Mouse (Mus musculus) heart, embryonic 15.5 days (tissue): ENCODE data around the gene Rgs6. TPM values are rescaled to one million over a fixed set of nuclear protein-coding genes. Genes with fewer than 3 reads are reported as not detected.

Source experiments
- ATAC-seq: fragments of 200-750 bp; cut with Nextera tagmentation; replicated peaks from 2 replicates; pipeline ENCODE4 v1.8.0; 2017; ENCODE audit warnings: low read depth, moderate TSS enrichment; ENCODE audit not compliant: insufficient number of reproducible peaks, insufficient read depth, low FRiP score
- H3K27ac ChIP-seq: fragments of 300-500 bp; sonication (generic); 2 replicates; pipeline ENCODE4 v1.5.1; 2015; ENCODE audit warnings: mild to moderate bottlenecking, inconsistent platforms
- H3K27me3 ChIP-seq: fragments of 300-500 bp; sonication (generic); 2 replicates; pipeline ENCODE4 v1.6.1; 2015; ENCODE audit warnings: inconsistent platforms
- H3K36me3 ChIP-seq: fragments of 300-500 bp; sonication (generic); 2 replicates; pipeline ENCODE4 v1.6.1; 2015; ENCODE audit warnings: mild to moderate bottlenecking, inconsistent platforms
- H3K4me1 ChIP-seq: fragments of 300-500 bp; sonication (generic); replicated peaks from 2 replicates; pipeline ENCODE4 v1.6.1; 2015; ENCODE audit warnings: inconsistent platforms
- H3K4me2 ChIP-seq: fragments of 300-500 bp; sonication (generic); 2 replicates; pipeline ENCODE4 v1.6.1; 2015; ENCODE audit warnings: inconsistent platforms, mild to moderate bottlenecking, moderate library complexity
- H3K4me3 ChIP-seq: fragments of 300-500 bp; sonication (generic); 2 replicates; pipeline ENCODE4 v1.5.1; 2015; ENCODE audit warnings: mild to moderate bottlenecking, inconsistent platforms
- H3K9ac ChIP-seq: fragments of 300-500 bp; sonication (generic); 2 replicates; pipeline ENCODE4 v1.6.1; 2015; ENCODE audit warnings: mild to moderate bottlenecking, inconsistent platforms
- H3K9me3 ChIP-seq: fragments of 300-500 bp; sonication (generic); replicated peaks from 2 replicates; pipeline ENCODE4 v1.6.1; 2016; ENCODE audit warnings: inconsistent platforms
- WGBS: fragments of 180-500 bp; shearing (Covaris S2); methylation state at CpG from one replicate; pipeline ENCODE4 v1.1.7; 2015; ENCODE audit warnings: mixed read lengths; 5-methylcytosine and 5-hydroxymethylcytosine counted together
- polyA plus RNA-seq: library from polyadenylated mRNA; unstranded; fragments of >200 nt; fragmentation: Nextera tagmentation; extraction: Ambion mirVana; gene quantifications from 2 replicates; pipeline ENCODE4 v1.2.1, GENCODE M21; 2015

Gene Rgs6
- polyA plus RNA-seq, 1 experiment from 2014 or later = 12.3 TPM

DNA sequence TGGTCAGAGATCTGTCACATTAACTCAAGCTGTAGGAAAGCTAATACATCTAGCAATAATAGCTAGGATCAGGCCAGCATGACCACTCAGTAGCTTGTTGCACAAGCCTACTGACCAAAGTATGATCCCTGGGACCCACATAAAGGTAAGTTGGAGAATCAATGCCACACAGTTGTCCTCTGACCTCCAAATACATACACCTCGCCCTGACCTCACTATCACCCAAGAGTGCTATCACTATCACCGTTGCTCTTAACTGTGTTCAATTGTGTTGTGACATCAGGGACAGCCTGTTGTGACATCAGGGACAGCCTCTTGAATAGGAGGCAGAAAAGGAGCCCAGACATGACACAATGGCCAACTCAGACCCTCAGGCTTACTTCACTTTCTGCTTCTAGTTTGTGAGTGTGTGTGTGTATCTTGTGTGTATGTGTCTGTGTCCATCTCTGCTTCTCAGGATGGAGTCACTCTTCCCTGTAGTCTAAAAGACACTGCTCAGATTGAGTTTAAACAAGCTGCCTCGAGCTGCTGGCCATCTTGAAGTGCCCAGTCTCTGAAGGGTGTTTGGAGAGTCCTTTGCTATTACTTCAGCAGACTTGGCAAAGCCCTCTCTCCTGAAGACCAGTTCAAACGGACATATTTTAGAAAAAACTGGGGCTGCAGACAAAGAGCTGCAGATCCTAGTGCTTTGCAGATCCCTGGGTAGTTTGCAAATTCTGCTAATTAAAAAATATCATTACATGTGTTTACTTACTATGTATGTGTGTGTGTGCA lies 426.0 kb downstream of the Rgs6 start:
- Histone ChIP-seq H3K27ac (no peak overlapping the region), H3K9me3 (0 out of 2 replicates have a peak, but pooled peaks cover 4% of the 10 kb centered on the region), H3K4me2 (no peak overlapping the region), H3K4me3 (no peak overlapping the region), H3K9ac (no peak overlapping the region), H3K4me1 (peaks cover 12% of the 10 kb centered on the region), H3K36me3 (no peaks in the 10 kb centered on the region), H3K27me3 (no peaks in the 10 kb centered on the region; the same call in 1 of the 2 replicates)
- 55% methylated on average over 4 of the region's 4 CpGs for WGBS
- no peak for ATAC-seq

DNA sequence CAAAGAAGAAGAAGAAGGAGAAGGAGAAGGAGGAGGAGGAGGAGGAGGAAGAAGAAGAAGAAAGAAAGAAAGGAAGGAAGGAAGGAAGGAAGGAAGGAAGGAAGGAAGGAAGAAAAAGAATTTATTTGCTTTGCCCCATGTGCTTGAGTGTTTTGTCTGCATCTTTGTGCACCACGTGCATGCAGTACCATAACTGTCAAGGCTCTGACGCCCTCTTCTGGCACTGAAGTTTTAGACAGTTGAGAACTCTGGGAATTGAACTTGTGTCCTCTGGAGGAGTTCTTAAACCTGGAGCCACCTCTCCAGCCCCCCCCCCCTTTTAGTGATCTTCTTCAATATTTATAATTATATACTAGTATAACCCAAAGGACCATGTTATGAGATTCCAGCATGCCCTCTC lies 426.8 kb downstream of the Rgs6 start:
- Histone ChIP-seq H3K4me2 (no peak overlapping the region), H3K9ac (no peak overlapping the region), H3K27me3 (no peaks in the 10 kb centered on the region; the same call in 1 of the 2 replicates), H3K4me3 (no peak overlapping the region), H3K27ac (no peak overlapping the region), H3K36me3 (no peaks in the 10 kb centered on the region), H3K4me1 (peaks cover 12% of the 10 kb centered on the region), H3K9me3 (0 out of 2 replicates have a peak, but pooled peaks cover 4% of the 10 kb centered on the region)
- ATAC-seq = no peak
- WGBS = 42% methylated on average over 2 of the region's 2 CpGs

DNA sequence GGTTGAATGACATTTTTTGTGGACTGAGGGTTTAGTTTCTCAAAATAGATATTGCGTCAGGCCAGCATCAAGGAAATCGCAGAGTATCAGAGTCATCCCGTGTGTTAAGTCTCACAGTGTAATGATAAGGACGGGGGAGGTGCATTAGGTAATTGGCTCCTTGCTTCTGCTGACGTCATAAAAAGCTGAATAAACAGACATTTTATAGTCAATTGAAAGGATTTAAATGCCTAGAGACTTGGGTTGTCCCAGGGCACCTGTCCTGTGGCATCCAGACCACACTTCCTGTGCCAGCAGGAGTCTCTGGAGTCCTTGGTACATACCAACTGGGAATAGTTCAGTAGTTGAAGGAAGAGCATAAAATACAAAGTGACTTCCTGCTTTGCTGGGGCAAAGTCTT lies 427.3 kb downstream of the Rgs6 start:
- WGBS = 28% methylated on average over 5 of the region's 5 CpGs
- no peak overlapping the region for H3K27ac ChIP-seq
- H3K9me3 ChIP-seq = 0 out of 2 replicates have a peak, but pooled peaks cover 4% of the 10 kb centered on the region
- H3K36me3 ChIP-seq = no peaks in the 10 kb centered on the region
- no peak overlapping the region for H3K4me3 ChIP-seq
- H3K9ac ChIP-seq = no peak overlapping the region
- ATAC-seq = no peak
- no peaks in the 10 kb centered on the region; the same call in 1 of the 2 replicates for H3K27me3 ChIP-seq
- H3K4me2 ChIP-seq = no peak overlapping the region
- peaks cover 12% of the 10 kb centered on the region for H3K4me1 ChIP-seq

DNA sequence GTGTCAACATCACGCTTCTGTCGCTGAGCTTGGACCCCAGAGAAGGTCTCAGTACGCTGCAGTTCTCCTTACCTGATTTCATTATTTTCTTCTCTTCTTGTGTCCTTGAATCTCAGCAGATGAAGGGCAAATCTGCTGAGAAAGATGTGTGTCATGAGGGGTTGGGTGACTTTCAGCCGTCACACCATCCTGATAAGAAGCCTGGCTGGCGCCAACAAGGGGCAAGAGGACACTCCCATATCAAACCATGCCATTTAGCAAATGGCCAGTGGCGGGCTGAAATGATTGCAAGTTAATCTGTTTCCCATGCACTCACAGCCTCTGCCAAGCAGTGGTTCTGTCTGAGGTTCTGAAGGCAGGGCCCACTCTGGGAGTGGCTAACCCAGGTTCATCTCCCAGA lies 428.4 kb downstream of the Rgs6 start:
- H3K4me3 ChIP-seq = no peak overlapping the region
- H3K36me3 ChIP-seq = no peaks in the 10 kb centered on the region
- no peak for ATAC-seq
- no peak overlapping the region for H3K9ac ChIP-seq
- H3K9me3 ChIP-seq = 0 out of 2 replicates have a peak, but pooled peaks cover 3% of the 10 kb centered on the region
- no peaks in the 10 kb centered on the region; the same call in 1 of the 2 replicates for H3K27me3 ChIP-seq
- H3K27ac ChIP-seq = no peak overlapping the region
- peaks cover 12% of the 10 kb centered on the region for H3K4me1 ChIP-seq
- WGBS = 39% methylated on average over 6 of the region's 6 CpGs
- H3K4me2 ChIP-seq = no peak overlapping the region

DNA sequence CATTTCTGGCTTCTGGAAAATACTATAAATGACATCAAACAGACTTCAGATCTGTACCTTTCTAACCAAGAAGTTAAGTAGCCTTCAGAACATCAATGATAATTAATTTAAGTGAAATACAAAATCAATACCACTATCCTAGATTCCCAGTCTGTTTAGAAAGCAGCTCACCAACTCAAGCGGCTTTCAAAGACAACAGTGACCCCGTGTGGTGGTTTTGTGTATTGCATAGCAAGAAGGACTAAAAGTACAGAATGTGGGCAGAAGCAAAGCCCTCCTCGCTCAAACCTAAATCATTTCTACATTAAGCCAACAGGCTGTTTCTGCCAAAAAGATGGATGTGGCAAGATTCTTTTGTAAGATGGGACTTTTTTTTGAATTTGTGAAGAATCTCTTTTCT lies 429.9 kb downstream of the Rgs6 start:
- no peak overlapping the region for H3K9ac ChIP-seq
- WGBS = 4% methylated on average over 3 of the region's 3 CpGs
- ATAC-seq = no peak
- H3K36me3 ChIP-seq = no peaks in the 10 kb centered on the region
- H3K4me1 ChIP-seq = peaks cover 12% of the 10 kb centered on the region
- H3K27ac ChIP-seq = no peak overlapping the region
- no peaks in the 10 kb centered on the region for H3K9me3 ChIP-seq
- H3K4me3 ChIP-seq = no peak overlapping the region
- no peaks in the 10 kb centered on the region; the same call in 1 of the 2 replicates for H3K27me3 ChIP-seq
- no peak overlapping the region for H3K4me2 ChIP-seq

DNA sequence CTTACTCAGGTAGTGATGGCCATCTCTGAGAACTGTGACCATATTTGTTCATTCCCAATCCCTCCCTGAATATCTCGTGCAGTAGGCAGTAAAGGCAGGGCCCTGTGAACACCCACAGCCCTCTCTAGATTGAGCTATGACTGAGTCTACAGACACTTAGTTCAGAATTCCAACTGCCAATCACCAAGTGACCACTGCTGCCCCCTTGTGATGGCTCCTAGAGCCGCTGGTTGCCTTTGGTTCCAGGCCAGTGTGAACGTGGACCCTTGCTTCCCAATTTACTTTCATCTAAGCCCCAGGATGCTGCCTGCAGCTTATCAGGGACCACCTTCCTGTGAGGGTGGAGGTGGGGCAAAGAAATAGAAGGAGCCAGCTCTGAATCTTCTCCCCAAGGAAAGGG lies 438.9 kb downstream of the Rgs6 start:
- WGBS = 39% methylated on average over 3 of the region's 3 CpGs
- no peaks in the 10 kb centered on the region for H3K4me1 ChIP-seq
- H3K4me2 ChIP-seq = no peak overlapping the region
- H3K4me3 ChIP-seq = no peak overlapping the region
- H3K27me3 ChIP-seq = no peaks in the 10 kb centered on the region
- no peak overlapping the region for H3K27ac ChIP-seq
- no peak overlapping the region for H3K9ac ChIP-seq
- no peaks in the 10 kb centered on the region for H3K9me3 ChIP-seq
- ATAC-seq = no peak
- H3K36me3 ChIP-seq = no peaks in the 10 kb centered on the region

DNA sequence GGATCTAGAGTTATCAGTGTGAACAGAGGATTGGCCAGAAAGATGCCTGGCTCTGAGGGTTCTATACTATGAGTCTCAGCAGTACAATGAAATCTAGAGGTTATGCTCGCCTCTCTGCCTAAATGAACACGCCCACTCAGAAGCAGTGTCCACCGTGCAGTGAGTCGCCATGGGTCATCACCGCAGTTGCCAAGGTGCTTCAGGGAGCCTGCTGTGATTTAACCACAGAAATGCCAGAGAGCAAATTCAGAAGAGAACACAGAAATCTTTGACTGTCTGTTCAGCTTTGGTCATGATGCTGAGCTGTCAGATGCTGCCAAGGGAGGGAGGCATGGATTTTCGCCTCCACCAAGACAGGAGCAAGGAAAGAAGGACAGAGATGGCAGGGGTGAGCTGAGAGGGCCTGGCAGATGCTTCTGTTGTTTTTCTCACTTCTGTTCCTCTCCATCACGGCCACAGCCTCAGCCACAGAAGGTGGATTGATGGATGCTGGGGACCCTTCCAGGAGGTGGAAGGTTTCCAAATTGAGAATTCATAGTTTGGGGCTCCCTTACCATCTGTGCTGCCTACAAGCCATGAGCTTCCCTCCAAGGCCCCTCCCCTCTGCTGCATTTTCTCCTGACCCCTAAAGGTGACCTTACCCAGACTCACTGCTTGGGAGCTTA lies 445.2 kb downstream of the Rgs6 start:
- no peak overlapping the region for H3K27ac ChIP-seq
- H3K4me1 ChIP-seq = peaks cover 10% of the 10 kb centered on the region
- no peaks in the 10 kb centered on the region for H3K27me3 ChIP-seq
- no peak overlapping the region for H3K4me2 ChIP-seq
- H3K4me3 ChIP-seq = no peak overlapping the region
- H3K36me3 ChIP-seq = no peaks in the 10 kb centered on the region
- 64% methylated on average over 7 of the region's 7 CpGs for WGBS
- no peak for ATAC-seq
- H3K9ac ChIP-seq = no peak overlapping the region
- H3K9me3 ChIP-seq = no peaks in the 10 kb centered on the region

DNA sequence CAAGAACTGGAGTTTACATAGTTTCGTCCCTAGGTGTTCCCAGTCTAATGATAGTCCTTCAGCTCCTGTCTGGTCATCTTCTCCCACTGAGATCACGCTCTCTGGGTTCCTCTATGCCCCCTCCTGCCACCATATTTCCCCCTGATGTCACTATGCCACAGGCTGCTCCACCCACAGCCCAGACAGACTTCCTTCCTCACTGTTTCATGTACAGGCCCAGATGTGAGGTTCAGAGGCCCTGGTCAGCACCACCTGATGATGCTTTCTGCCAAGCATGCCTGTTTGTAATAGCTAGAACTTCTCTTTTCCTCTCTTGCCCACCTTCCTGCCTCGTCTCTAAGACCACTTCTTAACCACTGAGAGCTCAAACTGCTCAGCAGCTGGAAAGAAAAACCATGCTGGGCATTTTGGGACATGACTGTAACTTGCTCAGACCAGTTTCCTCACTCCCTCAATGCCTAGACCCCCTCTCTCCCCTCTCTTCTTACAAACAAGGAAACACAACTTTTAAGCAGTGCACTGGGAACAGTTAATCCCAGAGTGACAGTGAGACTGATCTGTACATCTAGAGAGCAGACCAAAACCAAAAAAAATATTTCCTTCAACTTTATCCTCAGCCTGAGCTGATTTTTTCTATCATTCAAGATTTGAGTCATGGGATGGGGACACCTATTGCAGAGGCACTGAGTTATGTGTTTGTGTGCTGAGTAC lies 446.9 kb downstream of the Rgs6 start:
- H3K4me1 ChIP-seq = peaks cover 25% of the 10 kb centered on the region
- H3K27ac ChIP-seq = no peak overlapping the region
- H3K9ac ChIP-seq = no peak overlapping the region
- no peaks in the 10 kb centered on the region for H3K9me3 ChIP-seq
- ATAC-seq = no peak
- no peak overlapping the region for H3K4me2 ChIP-seq
- H3K4me3 ChIP-seq = no peak overlapping the region
- WGBS = 76% methylated on average over 3 of the region's 3 CpGs
- H3K27me3 ChIP-seq = no peaks in the 10 kb centered on the region
- H3K36me3 ChIP-seq = no peaks in the 10 kb centered on the region

DNA sequence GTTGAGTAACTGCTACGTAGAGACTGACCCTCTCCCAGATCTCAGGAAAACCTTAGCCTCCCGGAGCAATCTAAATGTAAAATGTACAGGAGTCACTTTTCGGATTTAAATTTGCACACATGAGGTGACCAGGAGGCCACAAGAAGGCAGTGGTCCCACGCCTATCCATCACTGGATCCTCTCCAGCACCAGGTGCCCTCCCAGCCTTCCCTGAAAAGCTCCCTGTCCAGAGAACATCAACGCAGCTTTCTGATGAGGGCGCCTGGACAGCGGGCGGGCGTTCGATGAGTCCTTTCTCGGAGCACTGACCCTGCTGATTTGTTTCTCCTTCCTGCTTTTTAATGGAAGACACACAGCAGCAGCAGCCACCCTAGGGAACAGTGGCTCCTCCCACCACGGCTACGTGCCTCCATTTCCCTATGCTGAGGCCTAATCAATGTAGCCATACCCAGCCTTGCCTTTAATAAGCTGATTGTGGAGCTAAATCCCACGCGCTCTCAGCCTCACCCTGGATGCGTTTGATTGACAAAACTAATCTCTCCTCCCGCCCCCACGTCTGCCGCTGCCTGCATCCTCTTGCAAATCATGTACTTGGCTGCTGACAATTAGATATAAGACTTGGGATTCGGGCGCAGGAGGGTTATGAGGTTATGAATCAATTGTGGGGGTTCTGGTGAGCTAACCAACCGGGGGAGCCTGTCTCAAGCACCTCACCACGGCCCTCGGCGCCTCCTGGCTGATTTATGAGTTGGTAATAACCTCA lies 449.9 kb downstream of the Rgs6 start:
- Histone ChIP-seq H3K4me1 (peaks cover 26% of the 10 kb centered on the region), H3K4me3 (no peak overlapping the region), H3K27me3 (no peaks in the 10 kb centered on the region), H3K9ac (no peak overlapping the region), H3K9me3 (no peaks in the 10 kb centered on the region), H3K27ac (peak overlapping the region; percentile 45), H3K4me2 (no peak overlapping the region), H3K36me3 (no peaks in the 10 kb centered on the region)
- 66% methylated on average over 25 of the region's 25 CpGs for WGBS
- ATAC-seq = no peak

DNA sequence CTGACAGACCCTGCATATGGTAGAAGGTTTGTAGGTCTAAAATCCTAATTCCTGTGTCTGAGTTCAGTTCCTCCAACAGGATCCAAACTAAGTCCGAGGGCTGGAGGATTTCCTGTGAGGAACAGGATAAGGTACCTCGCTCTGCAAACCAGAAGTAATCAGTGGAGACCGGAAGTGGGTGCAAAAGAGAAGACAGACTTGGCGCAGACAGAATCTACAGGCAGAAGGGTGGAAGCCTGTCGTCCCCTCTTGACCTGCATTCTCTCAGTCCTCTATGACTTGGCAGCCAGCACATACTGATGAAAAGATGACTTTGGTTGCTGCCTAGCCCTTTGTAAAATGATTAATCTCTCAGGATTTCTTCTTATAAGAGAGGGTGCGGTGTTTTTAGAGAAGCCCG lies 450.7 kb downstream of the Rgs6 start:
- Histone ChIP-seq H3K27me3 (no peaks in the 10 kb centered on the region), H3K4me3 (no peak overlapping the region), H3K36me3 (no peaks in the 10 kb centered on the region), H3K9me3 (no peaks in the 10 kb centered on the region), H3K27ac (peak overlapping the region; percentile 45), H3K4me1 (peaks cover 26% of the 10 kb centered on the region), H3K4me2 (no peak overlapping the region), H3K9ac (no peak overlapping the region)
- WGBS = 44% methylated on average over 7 of the region's 7 CpGs
- no peak for ATAC-seq

DNA sequence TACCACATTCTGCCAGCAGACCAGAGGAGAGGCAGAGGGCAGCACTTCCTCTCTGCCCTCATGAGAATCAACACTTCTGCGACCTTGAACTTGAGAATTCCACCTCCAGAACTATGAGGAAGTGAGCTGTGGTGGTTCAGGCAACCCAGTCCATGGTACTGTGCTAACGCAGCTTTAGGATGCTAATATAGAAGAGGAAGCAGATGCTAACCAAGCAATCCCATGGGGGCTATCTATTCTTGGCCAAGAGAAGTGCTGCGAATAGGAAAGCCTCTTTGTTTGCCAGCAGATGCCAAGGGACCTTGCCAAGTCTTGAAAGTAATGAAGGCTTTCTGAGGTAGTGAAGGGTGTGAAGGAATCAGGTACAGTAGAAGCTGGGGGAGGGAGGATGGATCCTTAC lies 451.8 kb downstream of the Rgs6 start:
- no peaks in the 10 kb centered on the region for H3K9me3 ChIP-seq
- H3K4me2 ChIP-seq = no peak overlapping the region
- no peak for ATAC-seq
- H3K4me1 ChIP-seq = peaks cover 35% of the 10 kb centered on the region
- H3K9ac ChIP-seq = no peak overlapping the region
- WGBS = 55% methylated on average over 3 of the region's 3 CpGs
- H3K36me3 ChIP-seq = no peaks in the 10 kb centered on the region
- no peak overlapping the region for H3K4me3 ChIP-seq
- H3K27me3 ChIP-seq = no peaks in the 10 kb centered on the region
- no peak overlapping the region for H3K27ac ChIP-seq
